Mouse (Mus musculus) spleen, adult 2 months (tissue): Measurements from ENCODE around the gene D17H6S53E. TPM values are rescaled to one million over a fixed set of nuclear protein-coding genes. Genes with fewer than 3 reads are reported as not detected.

ENCODE experiments used
- DNase-seq, 2 experiments: peaks; one replicate each; pipeline versions ENCODE4 v3.0.0 to v3.0.0-alpha.2; 2012 to 2021; ENCODE audit warnings: low spot score in 2 of 2, low read depth in 1 of 2
- H3K27ac ChIP-seq: fragments of 200-500 bp; 2 replicates; pipeline ENCODE4 v1.5.1; 2012; ENCODE audit warnings: low read length, inconsistent platforms; ENCODE audit not compliant: insufficient read depth
- H3K27me3 ChIP-seq: fragments of 200-500 bp; 2 replicates; pipeline ENCODE4 v1.6.1; 2012; ENCODE audit warnings: mild to moderate bottlenecking, moderate library complexity, low read length, inconsistent platforms; ENCODE audit not compliant: control insufficient read depth, insufficient read depth
- H3K36me3 ChIP-seq: fragments of 200-500 bp; 2 replicates; pipeline ENCODE4 v1.6.1; 2012; ENCODE audit warnings: mild to moderate bottlenecking, low read length, inconsistent platforms; ENCODE audit not compliant: control insufficient read depth, insufficient read depth
- H3K4me1 ChIP-seq: fragments of 200-500 bp; 2 replicates; pipeline ENCODE4 v1.6.1; 2011; ENCODE audit warnings: inconsistent platforms; ENCODE audit not compliant: control insufficient read depth, insufficient read depth, insufficient read length
- H3K4me3 ChIP-seq: fragments of 200-500 bp; 2 replicates; pipeline ENCODE4 v1.5.1; 2011; ENCODE audit warnings: mild to moderate bottlenecking, inconsistent platforms; ENCODE audit not compliant: insufficient read depth, insufficient read length; ENCODE audit errors: extremely low read depth
- CTCF ChIP-seq: fragments of 200-500 bp; IDR thresholded peaks from 2 replicates; pipeline ENCODE4 v1.5.1; 2011; ENCODE audit warnings: mild to moderate bottlenecking, inconsistent platforms; ENCODE audit not compliant: insufficient read depth, insufficient read length, insufficient replicate concordance; ENCODE audit errors: extremely low read depth
- POLR2A ChIP-seq: fragments of 200-500 bp; IDR thresholded peaks from 2 replicates; pipeline ENCODE4 v1.6.1; 2011; ENCODE audit warnings: low read depth, low read length, inconsistent platforms
- WGBS: fragments of 180-500 bp; shearing (Covaris S2); methylation state at CpG from one replicate; pipeline ENCODE4 v1.1.7; 2018; 5-methylcytosine and 5-hydroxymethylcytosine counted together
- polyA plus RNA-seq: library from polyadenylated mRNA; depleted of rRNA; stranded (reverse); fragments of >200 nt; gene quantifications from 2 replicates; pipeline ENCODE4 v1.2.3, GENCODE M21; 2012; rRNA removed

D17H6S53E gene
- polyA plus RNA-seq, 1 experiment = 10.0 TPM

- TF ChIP-seq CTCF = no peak
- TF ChIP-seq POLR2A = no peak
- Histone ChIP-seq H3K4me3 (no peak overlapping the region), H3K4me1 (peaks cover 37% of the 10 kb centered on the region), H3K36me3 (no peaks in the 10 kb centered on the region), H3K27ac (peak overlapping the region; percentile 49), H3K27me3 (no peaks in the 10 kb centered on the region)
- 26% methylated on average over 6 of the region's 6 CpGs for WGBS
- peak in 1 of 2 experiments; percentile 49 for DNase-seq
Measured at GRCm38 (mm10) chr17:35175382-35175781, 49.2 kb downstream of the D17H6S53E start.

GRCm38 (mm10) chr17:35175968-35176367 is 49.8 kb downstream of the D17H6S53E start, which contains the start of gene Aif1:
TSS of gene Aif1 (minus strand) at chr17:35176068.
- Histone ChIP-seq H3K4me3 (no peak within 1 kb of the TSS), H3K4me1 (peaks cover 37% of the 10 kb centered on the region), H3K27me3 (no peaks in the 10 kb centered on the region), H3K36me3 (no peaks in the 10 kb centered on the region), H3K27ac (peak within 1 kb of the TSS; percentile 50)
- 82% methylated on average over 2 of the region's 2 CpGs for WGBS
- no peak for TF ChIP-seq CTCF
- no peak for TF ChIP-seq POLR2A
- no peak for DNase-seq

Other genes starting within 250 kb of the D17H6S53E start
- gene Zbtb12, start 246.9 kb upstream of the D17H6S53E start, polyA plus RNA-seq = 12.0 and 13.1 TPM in 2 replicates
- gene Gm20547, start 244.3 kb upstream of the D17H6S53E start, polyA plus RNA-seq = 0.04 TPM in 1 of 2 replicates, not detected in the other
- gene C2, start 228.1 kb upstream of the D17H6S53E start, polyA plus RNA-seq = 15.9 and 16.0 TPM in 2 replicates
- 200 and 246 TPM in 2 replicates for gene Ehmt2, start 227.9 kb upstream of the D17H6S53E start, polyA plus RNA-seq
- 0.05 and 0.08 TPM in 2 replicates for gene Slc44a4, start 211.9 kb upstream of the D17H6S53E start, polyA plus RNA-seq
- gene Neu1, start 195.1 kb upstream of the D17H6S53E start, polyA plus RNA-seq = 45.8 and 47.5 TPM in 2 replicates
- 7.6 and 12.5 TPM in 2 replicates for gene Hspa1b, start 167.1 kb upstream of the D17H6S53E start, polyA plus RNA-seq
- not detected in 2 replicates for gene Gm20481, start 156.5 kb upstream of the D17H6S53E start, polyA plus RNA-seq
- gene Hspa1a, start 154.2 kb upstream of the D17H6S53E start, polyA plus RNA-seq = 4.2 and 6.7 TPM in 2 replicates
- gene Hspa1l, start 153.7 kb upstream of the D17H6S53E start, polyA plus RNA-seq = 0.05 and 0.06 TPM in 2 replicates
- gene Lsm2, start 144.5 kb upstream of the D17H6S53E start, polyA plus RNA-seq = 60.7 and 65.2 TPM in 2 replicates
- 489 and 697 TPM in 2 replicates for gene Vars, start 125.4 kb upstream of the D17H6S53E start, polyA plus RNA-seq
- gene Vwa7, start 109.8 kb upstream of the D17H6S53E start, polyA plus RNA-seq = 0.72 and 0.90 TPM in 2 replicates
- gene Sapcd1, start 98.4 kb upstream of the D17H6S53E start, polyA plus RNA-seq = 7.3 and 14.7 TPM in 2 replicates
- gene Msh5, start 79.6 kb upstream of the D17H6S53E start, polyA plus RNA-seq = 8.6 and 9.5 TPM in 2 replicates
- 123 and 134 TPM in 2 replicates for gene Clic1, start 76.4 kb upstream of the D17H6S53E start, polyA plus RNA-seq
- 18.4 and 18.9 TPM in 2 replicates for gene Ddah2, start 67.3 kb upstream of the D17H6S53E start, polyA plus RNA-seq
- gene Ly6g6c, start 61.0 kb upstream of the D17H6S53E start, polyA plus RNA-seq = 0.47 and 0.59 TPM in 2 replicates
- gene Mpig6b, start 60.2 kb upstream of the D17H6S53E start, polyA plus RNA-seq = 4.8 and 5.6 TPM in 2 replicates
- 0.31 and 0.39 TPM in 2 replicates for gene Ly6g6e, start 49.5 kb upstream of the D17H6S53E start, polyA plus RNA-seq
- gene Ly6g6d, start 48.3 kb upstream of the D17H6S53E start, polyA plus RNA-seq = 1.3 and 1.8 TPM in 2 replicates
- gene Ly6g6f, start 40.8 kb upstream of the D17H6S53E start, polyA plus RNA-seq = 7.8 and 9.7 TPM in 2 replicates
- gene Abhd16a, start 37.1 kb upstream of the D17H6S53E start, polyA plus RNA-seq = 119 and 154 TPM in 2 replicates
- gene Ly6g5c, start 18.1 kb upstream of the D17H6S53E start, polyA plus RNA-seq = not detected in 2 replicates
- 2.4 and 2.9 TPM in 2 replicates for gene Ly6g5b, start 10.9 kb upstream of the D17H6S53E start, polyA plus RNA-seq
- 20.9 and 29.9 TPM in 2 replicates for gene Gpank1, start 4.9 kb upstream of the D17H6S53E start, polyA plus RNA-seq
- 176 and 238 TPM in 2 replicates for gene Csnk2b, start 4.3 kb upstream of the D17H6S53E start, polyA plus RNA-seq
- gene Apom, start 5.7 kb downstream of the D17H6S53E start, polyA plus RNA-seq = 0.12 and 0.18 TPM in 2 replicates
- gene Bag6, start 8.8 kb downstream of the D17H6S53E start, polyA plus RNA-seq = 166 and 202 TPM in 2 replicates
- 362 and 462 TPM in 2 replicates for gene Prrc2a, start 38.5 kb downstream of the D17H6S53E start, polyA plus RNA-seq
- gene Aif1, start 49.7 kb downstream of the D17H6S53E start, polyA plus RNA-seq = 8.3 and 10.2 TPM in 2 replicates
- 109 and 112 TPM in 2 replicates for gene Lst1, start 62.1 kb downstream of the D17H6S53E start, polyA plus RNA-seq
- 531 and 756 TPM in 2 replicates for gene Ltb, start 68.1 kb downstream of the D17H6S53E start, polyA plus RNA-seq
- gene Tnf, start 75.6 kb downstream of the D17H6S53E start, polyA plus RNA-seq = 7.5 and 13.2 TPM in 2 replicates
- gene Lta, start 79.0 kb downstream of the D17H6S53E start, polyA plus RNA-seq = 24.8 and 26.8 TPM in 2 replicates
- 0.34 TPM in 1 of 2 replicates, not detected in the other for gene Gm16181, start 94.5 kb downstream of the D17H6S53E start, polyA plus RNA-seq
- gene Atp6v1g2, start 107.3 kb downstream of the D17H6S53E start, polyA plus RNA-seq = 5.0 TPM in 2 replicates
- 16.9 and 29.1 TPM in 2 replicates for gene Nfkbil1, start 109.4 kb downstream of the D17H6S53E start, polyA plus RNA-seq
- gene Ddx39b, start 115.4 kb downstream of the D17H6S53E start, polyA plus RNA-seq = 284 and 323 TPM in 2 replicates
- 1,148 and 1,488 TPM in 2 replicates for gene H2-D1, start 136.4 kb downstream of the D17H6S53E start, polyA plus RNA-seq
- gene H2-Q1, start 194.0 kb downstream of the D17H6S53E start, polyA plus RNA-seq = not detected in 2 replicates
- gene H2-Q2, start 215.9 kb downstream of the D17H6S53E start, polyA plus RNA-seq = 0.48 and 0.58 TPM in 2 replicates